ENCODE assay signal across 17 mouse cellular contexts in the genomic region with DNA sequence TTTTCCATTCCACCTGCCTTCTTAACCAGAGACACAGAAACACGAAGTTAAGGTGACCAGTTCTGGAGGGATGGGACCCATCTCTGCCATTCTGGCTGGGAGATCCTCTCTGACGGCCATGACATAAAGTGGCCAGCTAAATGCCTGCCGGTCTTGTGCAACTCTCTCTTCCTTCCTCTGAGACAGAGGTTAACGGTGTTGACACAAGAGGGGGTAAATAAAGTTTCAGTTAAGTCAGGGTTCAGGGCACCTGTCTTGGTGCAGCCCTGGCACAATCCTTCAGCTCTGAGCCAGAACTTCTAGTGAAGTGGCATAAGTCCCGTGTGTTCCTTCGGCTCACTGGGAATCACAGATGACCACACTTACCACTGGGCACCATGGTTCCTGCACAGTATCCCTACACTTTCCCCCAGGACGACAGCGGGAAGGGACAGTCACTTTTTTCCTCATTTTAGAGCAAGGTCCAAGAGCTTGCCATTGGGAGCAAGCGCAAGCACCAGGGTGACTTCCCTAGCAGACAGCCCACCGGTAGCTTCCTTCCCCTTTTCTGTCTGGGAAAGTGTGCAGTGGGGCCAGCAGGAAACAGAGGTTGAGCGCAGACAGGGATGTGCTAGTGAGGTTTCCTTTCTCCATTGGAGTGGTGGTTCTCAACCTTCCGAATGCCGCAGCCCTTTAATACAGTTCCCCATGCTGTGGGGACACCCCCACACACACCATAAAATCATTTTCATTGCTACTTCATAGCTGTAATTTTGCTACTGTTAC. TPM values are rescaled to one million over a fixed set of nuclear protein-coding genes. Genes with fewer than 3 reads are reported as not detected.
DNase-seq lines count a peak whose midpoint lies in the region; ATAC-seq lines count a peak whose summit lies in the region.
"Had no signal": no experiment of that assay in that cellular context is flagged by ENCODE, and none has a peak within 500 bp of the region (broad histone marks: within the 10 kb centered on the region; RNA-seq: fewer than 3 reads in every experiment).

No protein-coding gene starts in this region.

- H3K27me3 ChIP-seq in liver, embryonic 13.5 days: no peaks in the 10 kb centered on the region
- H3K27me3 ChIP-seq in forebrain, embryonic 15.5 days: no peaks in the 10 kb centered on the region
- H3K27me3 ChIP-seq: limb, embryonic 15.5 days had no signal

- H3K4me3 ChIP-seq in liver, embryonic 13.5 days (replicated peaks): no peak overlapping the region
- H3K4me3 ChIP-seq in forebrain, embryonic 15.5 days: no peak overlapping the region
- H3K4me3 ChIP-seq: forebrain, embryonic 10.5 days; limb, embryonic 15.5 days had no signal

- DNase-seq in lung, postnatal 36 days: peak; percentile 27
- DNase-seq in lung, postnatal 25 days (ENCODE audit: low spot score): no peak
- no peak for DNase-seq in liver, embryonic 13.5 days
- DNase-seq in c-Kit-positive CD71-positive TER-119-positive erythroid progenitor cells, embryonic 14.5 days (ENCODE audit: low spot score): no peak
- DNase-seq in frontal cortex, postnatal 25 days (ENCODE audit: low spot score in 2 of 2): no peak
- DNase-seq: adrenal gland, postnatal 14 days; cerebellum, adult 9-11 months; gastrocnemius, postnatal 36 days; heart, postnatal 4 days; kidney, adult 18-20 months; kidney, postnatal 36 days had no signal

- peak; percentile 93 for ATAC-seq in common myeloid progenitor, adult 5-6 weeks (replicated peaks; ENCODE audit: low read depth, poor library complexity, severe bottlenecking)
- no peak; the same call in 1 of the 2 replicates for ATAC-seq in liver, embryonic 13.5 days (ENCODE audit: low read depth)
- peak; percentile 51 for ATAC-seq in monocyte, adult 5-6 weeks (replicated peaks; ENCODE audit: insufficient number of reproducible peaks, low FRiP score, low TSS enrichment, poor library complexity, severe bottlenecking)
- no peak for ATAC-seq in forebrain, embryonic 15.5 days (replicated peaks)
- ATAC-seq: activated CD4-positive, CD25-positive, alpha-beta regulatory T cell, adult 4 months had no signal

- WGBS in liver, embryonic 13.5 days (ENCODE audit: insufficient replicate concordance): 25% methylated on average over 13 of the region's 13 CpGs
- 89% methylated on average over 13 of the region's 13 CpGs for WGBS in forebrain, embryonic 15.5 days

- H3K9ac ChIP-seq in liver, embryonic 13.5 days: no peak overlapping the region
- H3K9ac ChIP-seq in forebrain, embryonic 15.5 days (replicated peaks): no peak overlapping the region
- H3K9ac ChIP-seq: limb, embryonic 15.5 days had no signal

- H3K27ac ChIP-seq in liver, embryonic 13.5 days: no peak overlapping the region
- no peak overlapping the region for H3K27ac ChIP-seq in forebrain, embryonic 15.5 days (replicated peaks)
- H3K27ac ChIP-seq: forebrain, embryonic 10.5 days; limb, embryonic 15.5 days had no signal

- H3K4me1 ChIP-seq in liver, embryonic 13.5 days (replicated peaks): peaks cover 33% of the 10 kb centered on the region
- H3K4me1 ChIP-seq in forebrain, embryonic 15.5 days: no peaks in the 10 kb centered on the region
- H3K4me1 ChIP-seq: forebrain, embryonic 10.5 days; limb, embryonic 15.5 days had no signal

- no peaks in the 10 kb centered on the region for H3K36me3 ChIP-seq in liver, embryonic 13.5 days
- no peaks in the 10 kb centered on the region for H3K36me3 ChIP-seq in forebrain, embryonic 15.5 days
- H3K36me3 ChIP-seq: forebrain, embryonic 10.5 days; limb, embryonic 15.5 days had no signal

- 0 out of 2 replicates have a peak overlapping the region, but pooled peaks have one; percentile 6 for H3K4me2 ChIP-seq in liver, embryonic 13.5 days
- no peak overlapping the region for H3K4me2 ChIP-seq in forebrain, embryonic 15.5 days (replicated peaks)
- H3K4me2 ChIP-seq: limb, embryonic 15.5 days had no signal

- peaks cover 3% of the 10 kb centered on the region; the same call in 1 of the 2 replicates for H3K9me3 ChIP-seq in liver, embryonic 13.5 days (replicated peaks)
- H3K9me3 ChIP-seq in forebrain, embryonic 15.5 days: no peaks in the 10 kb centered on the region
- H3K9me3 ChIP-seq: limb, embryonic 15.5 days had no signal

RNA-seq across cellular contexts. Expression of a gene that starts 58.0 kb away (rescaled TPM):
- 11.4 and 22.5 TPM in 2 replicates for total RNA-seq in common myeloid progenitor, adult 5-6 weeks (2017)
- 2.4 TPM in 2 replicates for polyA plus RNA-seq in liver, embryonic 13.5 days (2015; fragmentation: Nextera tagmentation; extraction: Ambion mirVana)
- total RNA-seq in monocyte, adult 5-6 weeks (2017): 41.4 to 79.7 TPM (median 51.4 TPM) in 3 replicates
- 35.5 and 36.3 TPM in 2 replicates for polyA plus RNA-seq in forebrain, embryonic 15.5 days (2015; fragmentation: Nextera tagmentation; extraction: Ambion mirVana)

Comparison
In these comparisons a context has a peak if more than half of its experiments do, and no peak if none do; other contexts are left out.
1. ATAC-seq: peak in common myeloid progenitor, adult 5-6 weeks (single experiment) and monocyte, adult 5-6 weeks (single experiment); none in liver, embryonic 13.5 days (single experiment) and forebrain, embryonic 15.5 days (single experiment).